Mouse (Mus musculus): Measurements from ENCODE around the gene Def6. TPM values are rescaled to one million over a fixed set of nuclear protein-coding genes. Genes with fewer than 3 reads are reported as not detected.

Gene Def6
- polyA plus RNA-seq, 1 experiment from 2014 or later: 3.7 TPM

DNA sequence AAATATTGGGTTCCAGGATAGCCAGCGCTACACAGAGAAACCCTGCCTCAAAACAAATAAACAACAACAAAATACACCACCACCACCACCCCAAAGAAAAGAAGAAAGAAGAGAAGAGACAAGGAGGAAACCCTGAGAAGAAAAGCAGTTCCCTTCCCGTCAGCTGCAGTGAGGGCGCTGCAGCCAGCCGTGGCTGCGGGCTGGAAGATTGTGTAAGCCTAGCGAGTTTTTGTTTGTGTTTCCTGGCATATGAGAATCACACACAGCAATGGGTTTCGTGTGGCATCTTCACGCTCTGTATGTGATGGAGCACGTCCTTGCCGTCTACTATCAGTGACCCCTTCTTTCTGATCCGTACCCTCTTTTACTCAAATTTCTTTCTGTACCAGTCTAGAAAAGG is 39.1 kb downstream of the Def6 start:
- 76% methylated on average over 11 of the region's 11 CpGs for WGBS
- ATAC-seq (ENCODE audit: low FRiP score, low read depth): no peak
- Histone ChIP-seq H3K27ac (replicated peaks) (no peak overlapping the region), H3K27me3 (no peaks in the 10 kb centered on the region), H3K4me2 (replicated peaks) (no peak overlapping the region), H3K4me3 (no peak overlapping the region), H3K9ac (replicated peaks) (no peak overlapping the region), H3K36me3 (no peaks in the 10 kb centered on the region; the same call in 1 of the 2 replicates), H3K9me3 (no peaks in the 10 kb centered on the region), H3K4me1 (peaks cover 16% of the 10 kb centered on the region; the same call in 1 of the 2 replicates)

DNA sequence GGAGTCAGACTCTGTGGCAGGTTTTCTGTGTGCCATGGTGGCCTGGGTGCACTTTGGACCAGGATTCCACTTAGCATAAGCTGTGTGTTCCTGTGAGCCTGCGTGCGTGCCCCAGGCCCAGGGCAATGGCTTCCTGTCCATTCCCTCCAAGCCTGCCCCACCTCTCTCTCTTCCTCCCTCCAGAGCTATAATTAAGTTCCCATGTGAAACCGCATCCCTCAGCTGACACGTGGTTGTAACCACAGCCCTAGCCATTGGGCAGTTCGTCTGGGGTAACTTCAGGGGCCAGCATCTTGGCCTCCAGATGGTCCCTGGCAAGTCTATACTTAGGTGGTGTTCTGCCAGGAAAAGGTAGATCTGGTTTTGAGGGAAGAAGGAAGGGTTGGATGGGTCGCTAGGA is 40.0 kb downstream of the Def6 start:
- no peaks in the 10 kb centered on the region for H3K9me3 ChIP-seq
- no peaks in the 10 kb centered on the region for H3K27me3 ChIP-seq
- H3K4me2 ChIP-seq (replicated peaks): no peak overlapping the region
- H3K36me3 ChIP-seq: no peaks in the 10 kb centered on the region
- ATAC-seq (ENCODE audit: low FRiP score, low read depth): no peak
- WGBS: 70% methylated on average over 6 of the region's 6 CpGs
- no peak overlapping the region; the same call in 1 of the 2 replicates for H3K27ac ChIP-seq (replicated peaks)
- peaks cover 16% of the 10 kb centered on the region; the same call in 1 of the 2 replicates for H3K4me1 ChIP-seq
- no peak overlapping the region for H3K9ac ChIP-seq (replicated peaks)
- H3K4me3 ChIP-seq: no peak overlapping the region

DNA sequence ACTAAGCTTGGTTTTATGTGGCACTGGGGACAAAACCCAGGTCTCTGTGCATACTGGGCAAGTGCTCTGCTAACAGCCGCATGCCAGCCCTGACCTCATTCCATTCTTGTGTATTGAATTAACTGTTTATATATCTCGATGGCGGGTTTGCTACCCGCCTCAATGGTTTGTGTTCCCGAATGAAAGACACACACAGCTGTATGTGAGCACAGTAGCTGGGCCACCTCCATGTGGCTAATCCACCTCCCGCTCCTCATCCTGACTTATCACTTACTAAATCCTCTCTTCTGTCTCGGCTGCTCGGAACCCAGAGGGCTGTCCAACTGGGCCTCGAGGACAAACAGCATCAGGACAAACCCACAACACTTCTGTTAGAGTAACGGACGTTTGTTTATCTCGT is 41.5 kb downstream of the Def6 start:
- Histone ChIP-seq H3K4me1 (peaks cover 16% of the 10 kb centered on the region; the same call in 1 of the 2 replicates), H3K36me3 (no peaks in the 10 kb centered on the region), H3K27ac (replicated peaks) (no peak overlapping the region), H3K9me3 (no peaks in the 10 kb centered on the region), H3K4me3 (no peak overlapping the region), H3K4me2 (replicated peaks) (no peak overlapping the region), H3K9ac (replicated peaks) (no peak overlapping the region), H3K27me3 (no peaks in the 10 kb centered on the region)
- no peak for ATAC-seq (ENCODE audit: low FRiP score, low read depth)
- WGBS: 82% methylated on average over 12 of the region's 12 CpGs

GRCm38 (mm10) chr17:28251579-28252280 is 44.2 kb downstream of the Def6 start:
- H3K9ac ChIP-seq (replicated peaks): no peak overlapping the region
- H3K27me3 ChIP-seq: no peaks in the 10 kb centered on the region
- H3K4me2 ChIP-seq (replicated peaks): no peak overlapping the region
- H3K4me3 ChIP-seq: no peak overlapping the region
- no peaks in the 10 kb centered on the region for H3K36me3 ChIP-seq
- H3K27ac ChIP-seq (replicated peaks): no peak overlapping the region
- ATAC-seq (ENCODE audit: low FRiP score, low read depth): no peak
- H3K9me3 ChIP-seq: no peaks in the 10 kb centered on the region
- peaks cover 13% of the 10 kb centered on the region for H3K4me1 ChIP-seq
- WGBS: 83% methylated on average over 12 of the region's 12 CpGs

GRCm38 (mm10) chr17:28252281-28252648 is 44.7 kb downstream of the Def6 start:
- Histone ChIP-seq H3K4me3 (no peak overlapping the region), H3K27ac (replicated peaks) (no peak overlapping the region), H3K9me3 (no peaks in the 10 kb centered on the region), H3K27me3 (no peaks in the 10 kb centered on the region), H3K4me2 (replicated peaks) (no peak overlapping the region), H3K9ac (replicated peaks) (no peak overlapping the region), H3K36me3 (no peaks in the 10 kb centered on the region), H3K4me1 (peaks cover 13% of the 10 kb centered on the region)
- ATAC-seq (ENCODE audit: low FRiP score, low read depth): no peak
- 80% methylated on average over 5 of the region's 5 CpGs for WGBS

- ATAC-seq (ENCODE audit: low FRiP score, low read depth): no peak
- no peaks in the 10 kb centered on the region for H3K27me3 ChIP-seq
- H3K9ac ChIP-seq (replicated peaks): no peak overlapping the region
- H3K27ac ChIP-seq (replicated peaks): no peak overlapping the region
- 81% methylated on average over 7 of the region's 7 CpGs for WGBS
- no peak overlapping the region for H3K4me2 ChIP-seq (replicated peaks)
- peaks cover 18% of the 10 kb centered on the region for H3K4me1 ChIP-seq
- no peaks in the 10 kb centered on the region for H3K36me3 ChIP-seq
- no peaks in the 10 kb centered on the region for H3K9me3 ChIP-seq
- H3K4me3 ChIP-seq: no peak overlapping the region
Observed at GRCm38 (mm10) chr17:28253216-28253615, 45.6 kb downstream of the Def6 start.

DNA sequence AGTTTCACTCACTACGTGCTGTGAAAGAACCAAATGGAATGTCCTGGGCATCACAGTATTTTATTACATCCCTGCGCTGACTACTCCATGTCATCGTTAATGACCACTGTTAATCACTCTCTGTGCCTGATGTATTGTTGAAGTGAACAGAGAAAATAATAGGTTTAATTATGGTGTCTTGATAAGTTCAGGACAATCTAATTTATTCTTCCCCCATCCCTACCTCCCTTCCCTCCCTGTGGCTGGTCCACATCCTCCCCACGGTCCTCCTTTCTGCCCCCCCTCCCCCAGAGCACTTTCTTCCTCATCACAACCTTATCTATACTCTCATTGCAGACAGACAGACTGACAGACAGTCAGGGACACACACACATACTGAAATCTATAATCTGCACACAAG is 47.2 kb downstream of the Def6 start:
- Histone ChIP-seq H3K27me3 (no peaks in the 10 kb centered on the region), H3K4me1 (peaks cover 18% of the 10 kb centered on the region), H3K27ac (replicated peaks) (0 out of 2 replicates have a peak overlapping the region, but pooled peaks have one; percentile 17), H3K36me3 (no peaks in the 10 kb centered on the region), H3K9me3 (peaks cover 2% of the 10 kb centered on the region; the same call in 1 of the 2 replicates), H3K9ac (replicated peaks) (no peak overlapping the region), H3K4me2 (replicated peaks) (no peak overlapping the region), H3K4me3 (no peak overlapping the region)
- 82% methylated on average over 4 of the region's 4 CpGs for WGBS
- ATAC-seq (ENCODE audit: low FRiP score, low read depth): no peak

- peak overlapping the region; percentile 17 for H3K27ac ChIP-seq (replicated peaks)
- WGBS: 40% methylated on average over 5 of the region's 5 CpGs
- no peak overlapping the region for H3K9ac ChIP-seq (replicated peaks)
- H3K36me3 ChIP-seq: no peaks in the 10 kb centered on the region
- H3K4me2 ChIP-seq (replicated peaks): no peak overlapping the region
- ATAC-seq (ENCODE audit: low FRiP score, low read depth): no peak
- no peaks in the 10 kb centered on the region for H3K27me3 ChIP-seq
- H3K4me1 ChIP-seq: peaks cover 18% of the 10 kb centered on the region
- H3K4me3 ChIP-seq: no peak overlapping the region
- H3K9me3 ChIP-seq: peaks cover 6% of the 10 kb centered on the region; the same call in 1 of the 2 replicates
Observed at GRCm38 (mm10) chr17:28255651-28256050, 48.1 kb downstream of the Def6 start.

- WGBS: 82% methylated on average over 13 of the region's 13 CpGs
- no peak overlapping the region for H3K4me2 ChIP-seq (replicated peaks)
- H3K4me3 ChIP-seq: no peak overlapping the region
- peaks cover 18% of the 10 kb centered on the region for H3K4me1 ChIP-seq
- H3K27ac ChIP-seq (replicated peaks): no peak overlapping the region
- H3K27me3 ChIP-seq: no peaks in the 10 kb centered on the region
- H3K9ac ChIP-seq (replicated peaks): no peak overlapping the region
- no peak for ATAC-seq (ENCODE audit: low FRiP score, low read depth)
- H3K9me3 ChIP-seq: peaks cover 6% of the 10 kb centered on the region; the same call in 1 of the 2 replicates
- H3K36me3 ChIP-seq: no peaks in the 10 kb centered on the region
Observed at GRCm38 (mm10) chr17:28256651-28257328, 49.2 kb downstream of the Def6 start.

- Histone ChIP-seq H3K27me3 (no peaks in the 10 kb centered on the region), H3K4me2 (replicated peaks) (no peak overlapping the region), H3K4me1 (peaks cover 19% of the 10 kb centered on the region), H3K36me3 (no peaks in the 10 kb centered on the region), H3K9me3 (peaks cover 6% of the 10 kb centered on the region; the same call in 1 of the 2 replicates), H3K4me3 (no peak overlapping the region), H3K27ac (replicated peaks) (no peak overlapping the region), H3K9ac (replicated peaks) (no peak overlapping the region)
- no peak for ATAC-seq (ENCODE audit: low FRiP score, low read depth)
- 89% methylated on average over 9 of the region's 9 CpGs for WGBS
Observed at GRCm38 (mm10) chr17:28258325-28258724, 50.7 kb downstream of the Def6 start.

GRCm38 (mm10) chr17:28259890-28260542 is 52.4 kb downstream of the Def6 start:
- peaks cover 23% of the 10 kb centered on the region for H3K4me1 ChIP-seq
- WGBS: 78% methylated on average over 16 of the region's 16 CpGs
- no peak for ATAC-seq (ENCODE audit: low FRiP score, low read depth)
- no peak overlapping the region for H3K27ac ChIP-seq (replicated peaks)
- H3K9ac ChIP-seq (replicated peaks): no peak overlapping the region
- H3K27me3 ChIP-seq: no peaks in the 10 kb centered on the region
- H3K36me3 ChIP-seq: no peaks in the 10 kb centered on the region
- H3K4me3 ChIP-seq: no peak overlapping the region
- H3K4me2 ChIP-seq (replicated peaks): no peak overlapping the region
- H3K9me3 ChIP-seq: peaks cover 6% of the 10 kb centered on the region; the same call in 1 of the 2 replicates

DNA sequence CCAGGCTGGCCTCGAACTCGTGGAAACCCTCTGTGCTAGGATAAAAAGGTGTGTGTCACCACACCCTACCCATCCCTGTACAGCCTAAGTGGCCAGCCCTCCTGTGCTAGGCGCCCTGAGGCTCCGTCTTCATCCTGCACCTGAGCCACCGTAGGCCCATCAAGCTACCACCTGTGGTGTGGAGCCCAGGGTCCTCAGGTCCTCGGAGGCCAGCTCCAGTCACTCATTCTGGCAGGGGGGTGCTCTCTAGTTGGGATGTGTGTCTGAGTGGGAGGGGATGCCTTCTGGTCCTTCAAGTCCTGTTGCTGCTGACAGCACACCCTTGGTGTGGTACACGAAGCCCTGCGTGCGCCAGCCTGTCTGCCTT is 52.9 kb downstream of the Def6 start:
- ATAC-seq (ENCODE audit: low FRiP score, low read depth): no peak
- H3K4me3 ChIP-seq: no peak overlapping the region
- H3K27me3 ChIP-seq: no peaks in the 10 kb centered on the region
- H3K4me1 ChIP-seq: peaks cover 18% of the 10 kb centered on the region
- peaks cover 6% of the 10 kb centered on the region; the same call in 1 of the 2 replicates for H3K9me3 ChIP-seq
- no peaks in the 10 kb centered on the region for H3K36me3 ChIP-seq
- no peak overlapping the region for H3K9ac ChIP-seq (replicated peaks)
- 82% methylated on average over 9 of the region's 9 CpGs for WGBS
- no peak overlapping the region for H3K4me2 ChIP-seq (replicated peaks)
- no peak overlapping the region for H3K27ac ChIP-seq (replicated peaks)

Measured in midbrain, embryonic 12.5 days (tissue).